Mouse (Mus musculus) lung, embryonic 16.5 days (tissue): Measurements from ENCODE around the gene Zswim2. TPM values are rescaled to one million over a fixed set of nuclear protein-coding genes. Genes with fewer than 3 reads are reported as not detected.
A peak's percentile ranks its signal among the peaks of the same experiment; 100 is the strongest.
"Not testable (repeated sequence)": the region's sequence is repeated elsewhere in the genome, so short reads cannot be mapped to it uniquely, and the experiment has no call there.

Experiments
- ATAC-seq: fragments of 200-750 bp; cut with Nextera tagmentation; 2 replicates; pipeline ENCODE4 v1.8.0; 2017; ENCODE audit warnings: low read depth, mild to moderate bottlenecking, moderate library complexity
- H3K27ac ChIP-seq: fragments of 300-500 bp; sonication (generic); 2 replicates; pipeline ENCODE4 v1.5.1; 2014; ENCODE audit warnings: mild to moderate bottlenecking, control low read depth, low read length
- H3K27me3 ChIP-seq: fragments of 300-500 bp; sonication (generic); 2 replicates; pipeline ENCODE4 v1.6.1; 2014; ENCODE audit warnings: low read depth, low read length, mixed read lengths; ENCODE audit not compliant: control insufficient read depth, insufficient read depth
- H3K36me3 ChIP-seq: fragments of 300-500 bp; sonication (generic); 2 replicates; pipeline ENCODE4 v1.6.1; 2014; ENCODE audit warnings: low read length; ENCODE audit not compliant: control insufficient read depth, insufficient read depth
- H3K4me1 ChIP-seq: fragments of 300-500 bp; sonication (generic); replicated peaks from 2 replicates; pipeline ENCODE4 v1.6.1; 2014; ENCODE audit warnings: low read length, mixed read lengths; ENCODE audit not compliant: control insufficient read depth, insufficient read depth
- H3K4me2 ChIP-seq: fragments of 300-500 bp; sonication (generic); 2 replicates; pipeline ENCODE4 v1.6.1; 2014; ENCODE audit warnings: low read depth, low read length, control low read depth
- H3K4me3 ChIP-seq: fragments of 300-500 bp; sonication (generic); 2 replicates; pipeline ENCODE4 v1.5.1; 2014; ENCODE audit warnings: mild to moderate bottlenecking, low read length, control low read depth
- H3K9ac ChIP-seq: fragments of 300-500 bp; sonication (generic); 2 replicates; pipeline ENCODE4 v1.6.1; 2014; ENCODE audit warnings: low read length, control low read depth
- H3K9me3 ChIP-seq: fragments of 300-500 bp; sonication (generic); 2 replicates; pipeline ENCODE4 v1.6.1; 2016; ENCODE audit warnings: low read length; ENCODE audit not compliant: control insufficient read depth
- WGBS: fragments of 180-500 bp; shearing (Covaris S2); extraction: QIAGEN DNeasy Blood & Tissue Kit; methylation state at CpG from one replicate; pipeline ENCODE4 v1.1.7; 2014; 5-methylcytosine and 5-hydroxymethylcytosine counted together
- polyA plus RNA-seq: library from polyadenylated mRNA; unstranded; fragments of >200 nt; fragmentation: Nextera tagmentation; extraction: Ambion mirVana; gene quantifications from 2 replicates; pipeline ENCODE4 v1.2.1, GENCODE M21; 2015

Gene Zswim2
- polyA plus RNA-seq, result 0.34 and 0.39 TPM in 2 replicates

- 0% methylated on average over 20 of the region's 20 CpGs for WGBS
- no peaks in the 10 kb centered on the region for H3K27me3 ChIP-seq
- H3K9me3 ChIP-seq, result no peaks in the 10 kb centered on the region
- no peak within 1 kb of the TSS for H3K27ac ChIP-seq
- peak within 1 kb of the TSS; percentile 20 for H3K4me3 ChIP-seq
- H3K4me1 ChIP-seq, result peaks cover 4% of the 10 kb centered on the region
- peak; percentile 61; the same call in 1 of the 2 replicates for ATAC-seq
- no peak within 1 kb of the TSS; the same call in 1 of the 2 replicates for H3K9ac ChIP-seq
- peak within 1 kb of the TSS; percentile 49 for H3K4me2 ChIP-seq
- H3K36me3 ChIP-seq, result no peaks in the 10 kb centered on the region
Measured at GRCm38 (mm10) chr2:83940931-83941361, at the start of gene Zswim2. Gene Zswim2, minus strand, starts transcription at chr2:83941228.

GRCm38 (mm10) chr2:83990253-83990652 lies 49.2 kb upstream of the Zswim2 start, which contains the start of gene Gm13691:
Gene Gm13691, plus strand, starts transcription at chr2:83990553.
- not testable (repeated sequence) for H3K27me3 ChIP-seq, H3K4me1 ChIP-seq, ATAC-seq

GRCm38 (mm10) chr2:83984443-83984842 lies 43.4 kb upstream of the Zswim2 start, which contains the start of gene Gm13697:
Gene Gm13697, plus strand, starts transcription at chr2:83984743.
- not testable (repeated sequence) for H3K36me3 ChIP-seq, H3K9ac ChIP-seq, H3K4me1 ChIP-seq, H3K9me3 ChIP-seq, ATAC-seq, H3K27ac ChIP-seq, H3K4me2 ChIP-seq, H3K27me3 ChIP-seq, H3K4me3 ChIP-seq
- WGBS, result no CpG with 5 or more reads among the region's 6 CpGs

More at GRCm38 (mm10) chr2:83990253-83990652, 49.2 kb upstream of the Zswim2 start, which contains the start of gene Gm13691:
- not testable (repeated sequence) for H3K27ac ChIP-seq, H3K9me3 ChIP-seq, H3K4me3 ChIP-seq, H3K4me2 ChIP-seq, H3K9ac ChIP-seq, H3K36me3 ChIP-seq
- WGBS, result no CpG with 5 or more reads among the region's 6 CpGs

- not testable (repeated sequence) for H3K27ac ChIP-seq, H3K27me3 ChIP-seq, H3K9ac ChIP-seq, H3K4me2 ChIP-seq, H3K9me3 ChIP-seq, H3K4me1 ChIP-seq, H3K36me3 ChIP-seq, ATAC-seq, H3K4me3 ChIP-seq
- WGBS, result no CpG with 5 or more reads among the region's 6 CpGs
Measured at GRCm38 (mm10) chr2:83978633-83979032, 37.6 kb upstream of the Zswim2 start, which contains the start of gene Gm13694. Gene Gm13694, plus strand, starts transcription at chr2:83978933.

- WGBS, result no CpG with 5 or more reads among the region's 6 CpGs
- ATAC-seq, result not testable (repeated sequence)
Measured at GRCm38 (mm10) chr2:83972823-83973222, 31.8 kb upstream of the Zswim2 start, which contains the start of gene Gm13696. Gene Gm13696, plus strand, starts transcription at chr2:83973123.

GRCm38 (mm10) chr2:83967013-83967412 lies 26.0 kb upstream of the Zswim2 start, which contains the start of gene Gm13695:
Gene Gm13695, plus strand, starts transcription at chr2:83967313.
- H3K9me3 ChIP-seq, H3K4me2 ChIP-seq, ATAC-seq, H3K4me1 ChIP-seq, H3K9ac ChIP-seq, H3K4me3 ChIP-seq, H3K36me3 ChIP-seq, H3K27me3 ChIP-seq, H3K27ac ChIP-seq: not testable (repeated sequence)
- WGBS, result no CpG with 5 or more reads among the region's 6 CpGs

More at GRCm38 (mm10) chr2:83972823-83973222, 31.8 kb upstream of the Zswim2 start, which contains the start of gene Gm13696:
- H3K27me3 ChIP-seq, H3K4me3 ChIP-seq, H3K36me3 ChIP-seq, H3K4me1 ChIP-seq, H3K27ac ChIP-seq, H3K9ac ChIP-seq, H3K4me2 ChIP-seq, H3K9me3 ChIP-seq: not testable (repeated sequence)

- H3K4me3 ChIP-seq, H3K4me2 ChIP-seq, H3K27me3 ChIP-seq, H3K27ac ChIP-seq, H3K9me3 ChIP-seq, H3K36me3 ChIP-seq, ATAC-seq, H3K9ac ChIP-seq, H3K4me1 ChIP-seq: not testable (repeated sequence)
- no CpG with 5 or more reads among the region's 6 CpGs for WGBS
Measured at GRCm38 (mm10) chr2:83961203-83961602, 20.2 kb upstream of the Zswim2 start, which contains the start of gene Gm13693. Gene Gm13693, plus strand, starts transcription at chr2:83961503.

- not testable (repeated sequence) for H3K4me3 ChIP-seq, H3K4me2 ChIP-seq, H3K9me3 ChIP-seq, H3K9ac ChIP-seq, H3K27ac ChIP-seq, H3K4me1 ChIP-seq, H3K27me3 ChIP-seq, H3K36me3 ChIP-seq, ATAC-seq
- no CpG with 5 or more reads among the region's 6 CpGs for WGBS
Measured at GRCm38 (mm10) chr2:83955393-83955792, 14.4 kb upstream of the Zswim2 start, which contains the start of gene Gm13698. Gene Gm13698, plus strand, starts transcription at chr2:83955693.

GRCm38 (mm10) chr2:83941792-83942191 lies 764 bp upstream of the Zswim2 start:
- no peak overlapping the region for H3K9ac ChIP-seq
- 48% methylated on average over 4 of the region's 4 CpGs for WGBS
- no peak for ATAC-seq

More at GRCm38 (mm10) chr2:83941792-83942191, 764 bp upstream of the Zswim2 start:
- Histone ChIP-seq H3K36me3 (no peaks in the 10 kb centered on the region), H3K4me2 (no peak overlapping the region), H3K9me3 (no peaks in the 10 kb centered on the region), H3K27me3 (no peaks in the 10 kb centered on the region), H3K4me3 (no peak overlapping the region), H3K27ac (no peak overlapping the region), H3K4me1 (peaks cover 4% of the 10 kb centered on the region)
